Mouse (Mus musculus) olfactory bulb, adult 2 months (tissue): ENCODE data around the gene Plcb1.

ENCODE experiments used
- CTCF ChIP-seq: fragments of 200-500 bp; IDR thresholded peaks from 2 replicates; pipeline ENCODE4 v1.5.1; 2012; ENCODE audit warnings: low read depth, mild to moderate bottlenecking, low read length, moderate library complexity; ENCODE audit not compliant: insufficient read depth
- POLR2A ChIP-seq: fragments of 200-500 bp; IDR thresholded peaks from 2 replicates; pipeline ENCODE4 v1.6.1; 2012; ENCODE audit warnings: mild to moderate bottlenecking, low read depth, low read length, moderate library complexity; ENCODE audit not compliant: insufficient read depth

- TF ChIP-seq CTCF (no peak), POLR2A (no peak)
Observed at GRCm38 (mm10) chr2:135497251-135497650, 711.4 kb downstream of the Plcb1 start.
